Mouse (Mus musculus) liver, postnatal 0 days (tissue): Measurements from ENCODE around the gene Golga5. TPM values are rescaled to one million over a fixed set of nuclear protein-coding genes. Genes with fewer than 3 reads are reported as not detected.

Experiments used
- ATAC-seq: fragments of 200-750 bp; cut with Nextera tagmentation; 2 replicates; pipeline ENCODE4 v1.8.0; 2017; ENCODE audit warnings: mild to moderate bottlenecking, moderate library complexity
- DNase-seq: peaks from one replicate; pipeline ENCODE4 v3.0.0-alpha.2; 2016
- H3K27ac ChIP-seq: fragments of 300-500 bp; sonication (generic); 2 replicates; pipeline ENCODE4 v1.5.1; 2014; ENCODE audit warnings: antibody characterized with exemption, moderate library complexity, mild to moderate bottlenecking, low read depth
- H3K27me3 ChIP-seq: fragments of 300-500 bp; sonication (generic); 2 replicates; pipeline ENCODE4 v1.6.1; 2014; ENCODE audit warnings: low read length, control low read depth, mixed read lengths; ENCODE audit not compliant: insufficient read depth
- H3K36me3 ChIP-seq: fragments of 300-500 bp; sonication (generic); replicated peaks from 2 replicates; pipeline ENCODE4 v1.6.1; 2014; ENCODE audit warnings: mild to moderate bottlenecking, control low read depth, low read length, moderate library complexity, mixed read lengths; ENCODE audit not compliant: insufficient read depth
- H3K4me1 ChIP-seq: fragments of 300-500 bp; sonication (generic); 2 replicates; pipeline ENCODE4 v1.6.1; 2014; ENCODE audit warnings: antibody characterized with exemption, mild to moderate bottlenecking, control low read depth; ENCODE audit not compliant: insufficient read depth
- H3K4me2 ChIP-seq: fragments of 300-500 bp; sonication (generic); 2 replicates; pipeline ENCODE4 v1.6.1; 2014; ENCODE audit warnings: low read depth, mild to moderate bottlenecking, low read length, moderate library complexity, mixed read lengths
- H3K4me3 ChIP-seq: fragments of 300-500 bp; sonication (generic); 2 replicates; pipeline ENCODE4 v1.5.1; 2014; ENCODE audit warnings: low read depth, low read length
- H3K9ac ChIP-seq: fragments of 300-500 bp; sonication (generic); replicated peaks from 2 replicates; pipeline ENCODE4 v1.6.1; 2014; ENCODE audit warnings: mild to moderate bottlenecking, moderate library complexity
- H3K9me3 ChIP-seq: fragments of 300-500 bp; sonication (generic); 2 replicates; pipeline ENCODE4 v1.6.1; 2016; ENCODE audit warnings: mild to moderate bottlenecking, control low read depth, low read length, mixed read lengths
- CTCF ChIP-seq: sonication (generic); IDR thresholded peaks from 2 replicates; pipeline ENCODE4 v1.5.1; 2016; ENCODE audit warnings: antibody characterized with exemption, low read depth
- EP300 ChIP-seq: IDR thresholded peaks from 2 replicates; pipeline ENCODE4 v1.6.1; 2016; ENCODE audit warnings: antibody characterized with exemption, low read depth, mild to moderate bottlenecking
- WGBS: fragments of 180-500 bp; shearing (Covaris S2); extraction: QIAGEN DNeasy Blood & Tissue Kit; methylation state at CpG from one replicate; pipeline ENCODE4 v1.1.7; 2014; ENCODE audit not compliant: insufficient replicate concordance; 5-methylcytosine and 5-hydroxymethylcytosine counted together
- polyA plus RNA-seq: library from polyadenylated mRNA; unstranded; fragments of >200 nt; fragmentation: Nextera tagmentation; extraction: Ambion mirVana; gene quantifications from 2 replicates; pipeline ENCODE4 v1.2.1, GENCODE M21; 2015

Gene Golga5
- 16.5 and 16.7 TPM in 2 replicates for polyA plus RNA-seq

GRCm38 (mm10) chr12:102468894-102469764 is at the start of gene Golga5:
Golga5 (plus strand) TSS chr12:102469135.
- Histone ChIP-seq H3K36me3 (peaks cover 13% of the 10 kb centered on the region), H3K27me3 (no peaks in the 10 kb centered on the region), H3K4me3 (peak within 1 kb of the TSS; percentile 71), H3K4me2 (peak within 1 kb of the TSS; percentile 76), H3K9ac (peak within 1 kb of the TSS; percentile 91), H3K27ac (peak within 1 kb of the TSS; percentile 96), H3K4me1 (peaks cover 4% of the 10 kb centered on the region; the same call in 1 of the 2 replicates), H3K9me3 (no peaks in the 10 kb centered on the region)
- ATAC-seq = peak; percentile 98
- DNase-seq = peak; percentile 99
- no peak for TF ChIP-seq EP300
- TF ChIP-seq CTCF = no peak
- 1% methylated on average over 73 of the region's 86 CpGs for WGBS

GRCm38 (mm10) chr12:102419544-102419943 is 49.4 kb upstream of the Golga5 start:
- WGBS = 55% methylated on average over 3 of the region's 3 CpGs
- DNase-seq = no peak
- no peak overlapping the region for H3K4me2 ChIP-seq
- TF ChIP-seq CTCF (no peak), EP300 (no peak)
- ATAC-seq = no peak
- H3K27ac ChIP-seq = no peak overlapping the region
- peaks cover 3% of the 10 kb centered on the region for H3K4me1 ChIP-seq
- H3K4me3 ChIP-seq = no peak overlapping the region
- no peaks in the 10 kb centered on the region for H3K9me3 ChIP-seq
- H3K36me3 ChIP-seq = 0 out of 2 replicates have a peak, but pooled peaks cover 4% of the 10 kb centered on the region
- no peak overlapping the region for H3K9ac ChIP-seq
- H3K27me3 ChIP-seq = no peaks in the 10 kb centered on the region

GRCm38 (mm10) chr12:102420168-102420890 is 48.6 kb upstream of the Golga5 start:
- DNase-seq (no peak), ATAC-seq (peak; percentile 75)

GRCm38 (mm10) chr12:102422065-102422464 is 46.9 kb upstream of the Golga5 start:
- no peak for DNase-seq
- H3K27ac ChIP-seq = no peak overlapping the region
- H3K9me3 ChIP-seq = no peaks in the 10 kb centered on the region
- no peaks in the 10 kb centered on the region for H3K36me3 ChIP-seq
- H3K4me2 ChIP-seq = no peak overlapping the region
- no peak overlapping the region for H3K9ac ChIP-seq
- no peaks in the 10 kb centered on the region for H3K27me3 ChIP-seq
- no peak overlapping the region for H3K4me3 ChIP-seq
- 84% methylated on average over 6 of the region's 6 CpGs for WGBS
- H3K4me1 ChIP-seq = peaks cover 3% of the 10 kb centered on the region
- no peak for TF ChIP-seq CTCF
- TF ChIP-seq EP300 = no peak
- no peak for ATAC-seq

More at GRCm38 (mm10) chr12:102420168-102420890, 48.6 kb upstream of the Golga5 start:
- Histone ChIP-seq H3K4me1 (peaks cover 3% of the 10 kb centered on the region), H3K27ac (no peak overlapping the region), H3K4me2 (no peak overlapping the region), H3K9me3 (no peaks in the 10 kb centered on the region), H3K9ac (no peak overlapping the region), H3K4me3 (no peak overlapping the region), H3K27me3 (no peaks in the 10 kb centered on the region), H3K36me3 (no peaks in the 10 kb centered on the region)
- TF ChIP-seq CTCF (no peak), EP300 (peak; percentile 92)
- WGBS = 52% methylated on average over 10 of the region's 10 CpGs

- Histone ChIP-seq H3K36me3 (no peaks in the 10 kb centered on the region), H3K4me1 (peaks cover 3% of the 10 kb centered on the region), H3K4me2 (no peak overlapping the region), H3K9ac (no peak overlapping the region), H3K4me3 (no peak overlapping the region), H3K27ac (no peak overlapping the region), H3K9me3 (no peaks in the 10 kb centered on the region), H3K27me3 (no peaks in the 10 kb centered on the region)
- ATAC-seq = no peak
- TF ChIP-seq EP300 (no peak), CTCF (no peak)
- 75% methylated on average over 11 of the region's 11 CpGs for WGBS
- no peak for DNase-seq
Observed at GRCm38 (mm10) chr12:102422623-102423320, 46.2 kb upstream of the Golga5 start.
